Mouse (Mus musculus): ENCODE data around the gene Ubxn1. TPM values are rescaled to one million over a fixed set of nuclear protein-coding genes. Genes with fewer than 3 reads are reported as not detected.
A peak's percentile ranks its signal among the peaks of the same experiment; 100 is the strongest.
"Not testable (repeated sequence)": the region's sequence is repeated elsewhere in the genome, so short reads cannot be mapped to it uniquely, and the experiment has no call there.

The Ubxn1 gene
- total RNA-seq, 2 experiments from 2014 or later, result 194 to 295 TPM

DNA sequence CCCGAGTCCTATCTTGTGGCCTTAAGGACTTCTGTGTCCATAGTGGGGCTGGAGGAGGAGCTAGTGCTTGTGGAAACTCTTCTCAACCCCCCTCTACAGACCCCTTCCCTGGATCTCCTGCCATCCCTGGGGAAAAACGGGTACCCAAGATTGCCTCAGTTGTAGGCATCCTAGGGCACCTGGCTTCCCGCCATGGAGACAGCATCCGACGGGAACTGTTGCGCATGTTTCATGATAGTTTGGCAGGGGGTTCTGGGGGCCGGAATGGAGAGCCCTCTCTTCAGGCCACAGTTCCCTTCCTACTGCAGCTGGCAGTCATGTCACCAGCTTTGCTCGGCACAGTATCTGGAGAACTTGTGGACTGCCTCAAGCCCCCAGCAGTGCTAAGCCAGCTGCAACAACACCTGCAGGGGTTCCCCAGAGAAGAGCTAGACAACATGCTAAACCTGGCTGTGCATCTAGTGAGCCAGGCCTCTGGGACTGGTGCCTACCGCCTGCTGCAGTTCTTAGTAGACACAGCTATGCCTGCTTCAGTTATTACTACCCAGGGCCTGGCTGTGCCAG is 24.2 kb downstream of the Ubxn1 start:
- no peak for ATAC-seq (replicated peaks; ENCODE audit: low FRiP score, low TSS enrichment, poor library complexity, severe bottlenecking)

DNA sequence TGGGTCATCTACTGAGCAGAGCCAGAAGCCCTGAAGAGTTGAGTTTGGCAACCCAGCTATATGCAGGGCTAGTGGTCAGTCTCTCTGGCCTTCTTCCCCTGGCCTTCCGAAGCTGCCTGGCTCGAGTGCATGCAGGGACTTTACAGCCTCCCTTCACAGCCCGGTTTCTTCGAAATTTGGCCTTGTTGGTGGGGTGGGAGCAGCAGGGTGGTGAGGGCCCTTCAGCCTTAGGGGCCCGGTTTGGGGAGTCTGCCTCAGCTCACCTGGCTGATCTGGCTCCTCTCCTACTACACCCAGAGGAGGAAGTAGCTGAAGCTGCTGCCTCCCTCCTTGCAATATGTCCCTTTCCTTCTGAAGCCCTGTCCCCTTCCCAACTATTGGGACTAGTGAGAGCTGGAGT is 24.9 kb downstream of the Ubxn1 start:
- ATAC-seq (replicated peaks; ENCODE audit: low FRiP score, low TSS enrichment, poor library complexity, severe bottlenecking), result not testable (repeated sequence)

- ATAC-seq (replicated peaks; ENCODE audit: low FRiP score, low TSS enrichment, poor library complexity, severe bottlenecking), result peak; percentile 13; the same call in 1 of the 2 replicates
These were observed 26.0 kb downstream of the Ubxn1 start for GRCm38 (mm10) chr19:8897211-8897864.

GRCm38 (mm10) chr19:8897865-8898495 is 26.7 kb downstream of the Ubxn1 start, which contains the start of gene Ganab:
TSS of gene Ganab (plus strand) at chr19:8898071.
- ATAC-seq (replicated peaks; ENCODE audit: low FRiP score, low TSS enrichment, poor library complexity, severe bottlenecking), result peak; percentile 97

DNA sequence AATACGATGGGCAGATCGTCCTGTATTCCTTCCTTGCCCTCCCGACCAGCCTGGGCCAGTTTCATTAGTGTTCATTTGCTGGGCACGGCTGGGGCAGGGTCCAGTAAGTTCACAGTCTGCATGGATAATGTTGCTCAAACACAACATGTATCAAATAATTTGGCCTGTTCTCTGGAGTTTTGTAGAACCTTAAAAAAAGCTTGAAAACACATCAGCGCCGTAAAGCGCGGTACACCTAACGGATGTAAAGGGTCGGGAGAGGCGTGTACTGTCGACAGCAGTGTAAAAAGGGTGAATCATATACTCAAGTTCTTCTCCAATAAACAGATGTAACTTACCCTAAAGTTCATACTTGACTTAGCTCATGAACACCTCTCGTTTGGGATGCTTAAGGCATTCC is 27.3 kb downstream of the Ubxn1 start:
- ATAC-seq (replicated peaks; ENCODE audit: low FRiP score, low TSS enrichment, poor library complexity, severe bottlenecking), result no peak

DNA sequence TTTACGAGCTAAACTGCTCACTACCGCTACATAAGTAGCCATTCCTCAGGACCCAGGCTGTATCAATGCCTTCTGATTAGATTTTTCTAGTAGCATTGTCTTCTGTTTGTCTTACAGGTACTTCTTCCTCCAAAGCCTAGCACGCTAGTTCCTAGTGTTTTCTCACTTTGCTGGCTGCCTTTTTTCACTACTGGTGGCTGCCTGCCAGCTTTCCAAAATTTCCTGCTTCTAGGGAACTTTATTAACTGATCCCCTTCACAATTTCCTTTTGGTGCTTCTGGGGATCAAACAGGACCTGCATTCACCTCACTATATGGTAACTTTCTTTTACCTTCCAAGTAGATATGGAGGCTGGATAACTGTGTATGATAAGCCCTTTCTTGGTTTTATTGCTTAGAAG is 27.8 kb downstream of the Ubxn1 start:
- ATAC-seq (replicated peaks; ENCODE audit: low FRiP score, low TSS enrichment, poor library complexity, severe bottlenecking), result no peak

DNA sequence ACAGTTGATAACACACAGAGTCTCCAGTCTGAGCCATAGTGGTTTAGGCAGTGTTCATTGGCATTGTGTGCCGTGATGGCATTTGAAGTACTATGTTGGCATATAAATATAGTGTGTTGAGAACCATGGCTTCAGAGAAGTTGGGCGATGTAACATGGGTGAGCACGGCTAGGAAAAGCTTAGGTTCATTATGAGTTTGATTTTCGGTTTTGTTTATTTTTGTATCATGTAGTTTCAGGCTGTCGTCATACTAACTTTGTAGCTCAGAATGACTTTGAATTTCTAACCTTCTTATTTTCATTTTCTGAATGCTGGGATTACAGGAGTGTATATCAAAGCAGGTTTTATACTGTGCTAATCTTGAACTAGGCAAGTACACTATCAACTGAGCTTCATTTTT is 32.1 kb downstream of the Ubxn1 start:
- no peak for ATAC-seq (replicated peaks; ENCODE audit: low FRiP score, low TSS enrichment, poor library complexity, severe bottlenecking)

DNA sequence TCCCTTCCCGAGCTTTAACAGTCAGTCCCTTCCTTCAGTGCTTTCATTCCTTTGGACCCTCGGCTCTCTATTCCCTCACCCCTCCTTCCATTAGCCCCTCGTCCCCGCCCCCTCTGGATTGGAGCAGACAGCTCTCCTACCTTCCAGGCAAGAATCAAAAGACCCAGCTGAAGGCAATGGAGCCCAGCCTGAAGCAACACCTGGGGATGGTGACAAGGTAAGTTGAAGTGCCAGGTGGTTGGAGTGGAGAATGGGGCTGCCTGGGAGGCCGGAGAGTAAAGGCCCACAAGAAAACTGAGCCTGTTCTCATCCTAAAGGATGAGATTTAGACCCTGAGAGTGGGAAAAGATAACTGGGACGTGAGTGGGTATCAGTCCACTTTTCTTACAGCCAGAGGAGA is 37.2 kb downstream of the Ubxn1 start:
- no peak for ATAC-seq (replicated peaks; ENCODE audit: low FRiP score, low TSS enrichment, poor library complexity, severe bottlenecking)

DNA sequence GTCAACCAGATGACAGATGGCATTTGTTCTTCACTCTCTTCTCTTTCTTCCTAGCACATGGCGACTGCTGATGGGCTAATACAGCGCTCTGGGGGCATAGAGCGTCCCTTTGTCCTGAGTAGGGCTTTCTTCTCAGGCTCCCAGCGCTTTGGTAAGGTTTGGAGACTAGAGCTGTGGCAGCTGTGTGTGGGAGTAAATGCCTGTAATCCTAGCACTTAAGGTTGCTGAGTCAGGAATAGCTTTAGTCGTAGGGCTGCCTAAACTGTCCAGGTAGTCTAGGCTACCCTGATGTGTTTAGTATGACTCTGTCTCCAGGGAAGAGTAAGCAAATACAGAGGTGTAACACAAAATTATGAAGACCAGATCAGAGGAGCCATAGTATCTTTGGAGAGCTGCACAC is 40.5 kb downstream of the Ubxn1 start:
- ATAC-seq (replicated peaks; ENCODE audit: low FRiP score, low TSS enrichment, poor library complexity, severe bottlenecking), result no peak

DNA sequence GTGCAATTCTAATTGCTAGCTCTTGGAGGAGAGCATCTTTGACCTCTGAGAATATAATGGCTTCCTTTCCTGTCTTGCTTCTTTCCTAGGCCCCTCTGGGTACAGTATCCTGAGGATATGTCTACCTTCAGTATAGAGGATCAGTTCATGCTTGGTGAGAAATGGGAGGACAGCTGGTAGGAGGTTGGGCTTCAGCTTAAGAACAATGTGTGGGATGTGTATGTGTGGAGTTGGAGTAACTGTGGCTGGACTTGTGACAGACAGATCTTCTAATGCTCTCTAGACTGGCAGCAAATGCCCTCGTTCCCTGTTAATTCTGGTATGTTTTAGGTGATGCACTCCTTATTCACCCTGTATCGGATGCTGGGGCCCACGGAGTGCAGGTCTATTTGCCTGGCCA is 42.9 kb downstream of the Ubxn1 start:
- ATAC-seq (replicated peaks; ENCODE audit: low FRiP score, low TSS enrichment, poor library complexity, severe bottlenecking), result no peak

DNA sequence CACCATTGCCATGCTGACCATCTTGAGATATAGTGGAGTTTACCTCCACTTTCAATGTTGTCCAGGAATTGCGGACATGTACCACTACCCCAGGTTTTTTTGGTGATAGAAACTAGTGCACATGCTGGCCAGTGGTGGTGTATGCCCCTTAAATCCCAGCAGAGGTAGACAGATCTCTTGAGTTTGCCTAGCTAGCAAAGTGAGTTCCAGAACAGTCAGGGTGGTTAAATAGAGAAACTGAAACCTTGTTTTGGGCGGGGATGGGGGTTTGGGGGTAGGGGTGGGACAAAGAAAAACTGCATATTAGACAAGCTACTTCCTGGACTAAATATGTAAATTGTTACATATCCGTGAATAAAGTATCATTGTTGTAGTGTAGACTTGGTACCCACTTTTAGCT is 47.7 kb downstream of the Ubxn1 start:
- no peak for ATAC-seq (replicated peaks; ENCODE audit: low FRiP score, low TSS enrichment, poor library complexity, severe bottlenecking)

DNA sequence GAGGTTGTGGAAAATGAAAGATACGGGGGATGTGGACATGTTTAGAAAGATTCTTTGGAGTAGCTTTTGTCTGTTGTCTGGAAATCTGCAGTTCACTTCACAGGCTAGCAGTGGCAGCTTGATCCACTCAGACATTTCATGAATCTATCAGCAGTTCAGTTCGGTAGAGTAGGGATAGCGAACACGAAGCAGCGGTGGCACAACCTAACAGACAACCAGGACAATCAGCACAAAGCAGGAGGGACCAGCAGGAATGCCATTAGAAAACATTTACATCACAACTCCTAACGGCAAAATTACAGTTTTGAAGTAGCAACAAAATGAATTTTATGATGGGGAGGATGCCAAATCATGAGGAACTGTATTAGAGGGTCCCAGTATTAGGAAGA is 48.4 kb downstream of the Ubxn1 start:
- no peak for ATAC-seq (replicated peaks; ENCODE audit: low FRiP score, low TSS enrichment, poor library complexity, severe bottlenecking)

DNA sequence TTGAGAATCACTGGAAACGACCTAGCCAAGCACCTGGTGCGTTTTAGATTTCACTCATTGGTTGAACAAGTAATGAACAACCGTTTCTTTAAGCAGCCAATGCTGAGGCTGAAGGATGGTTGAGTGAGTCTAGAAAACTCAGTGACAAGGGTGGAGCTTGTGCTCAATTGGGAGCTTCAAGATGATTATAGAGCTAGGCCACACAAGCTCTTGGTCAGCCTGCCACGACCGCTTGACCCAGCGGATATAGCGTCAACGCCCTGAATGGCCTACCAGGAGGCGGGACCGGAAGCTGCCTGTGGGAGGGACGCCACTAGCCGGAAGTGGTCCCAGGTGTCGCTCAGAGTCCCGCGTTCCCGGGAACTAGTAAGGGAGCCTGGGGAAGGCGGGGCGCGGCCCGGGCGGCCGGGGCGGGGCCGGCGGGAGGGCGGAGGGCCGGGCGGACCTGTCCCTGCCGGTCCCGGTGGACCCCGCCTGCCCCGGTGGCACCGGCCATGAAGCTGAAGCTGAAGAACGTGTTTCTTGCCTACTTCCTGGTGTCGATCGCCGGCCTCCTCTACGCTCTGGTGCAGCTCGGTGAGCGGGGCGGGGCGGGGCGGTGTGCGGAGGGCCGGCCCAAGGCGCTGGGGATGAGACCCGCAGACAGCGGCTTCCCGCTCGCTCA is 48.9 kb downstream of the Ubxn1 start, which contains the start of gene B3gat3:
Gene B3gat3 (plus strand): TSS at position 302 of the 664 bp plus-strand sequence.
- ATAC-seq (replicated peaks; ENCODE audit: low FRiP score, low TSS enrichment, poor library complexity, severe bottlenecking), result peak; percentile 89

GRCm38 (mm10) chr19:8920836-8921291 is 49.6 kb downstream of the Ubxn1 start:
- 0 out of 2 replicates have a peak, but pooled peaks have one; percentile 29 for ATAC-seq (replicated peaks; ENCODE audit: low FRiP score, low TSS enrichment, poor library complexity, severe bottlenecking)

- no peak for ATAC-seq (replicated peaks; ENCODE audit: low FRiP score, low TSS enrichment, poor library complexity, severe bottlenecking)
These were observed 50.4 kb downstream of the Ubxn1 start for GRCm38 (mm10) chr19:8921741-8922140.

Other genes with a start within 250 kb of the Ubxn1 start
Only the 30 nearest of the 32 such genes appear.
- 67.5 and 74.7 TPM in 2 replicates for gene Slc3a2, start 148.1 kb upstream of the Ubxn1 start, total RNA-seq (2014; fragmentation: Nextera tagmentation)
- gene Slc3a2, start 148.1 kb upstream of the Ubxn1 start, total RNA-seq (2017), result 70.1 and 93.9 TPM in 2 replicates
- gene Wdr74, start 135.7 kb upstream of the Ubxn1 start, total RNA-seq (2014; fragmentation: Nextera tagmentation), result 193 and 207 TPM in 2 replicates
- gene Wdr74, start 135.7 kb upstream of the Ubxn1 start, total RNA-seq (2017), result 142 TPM in 2 replicates
- 2.0 TPM in 1 of 2 replicates, not detected in the other for gene 1700092M07Rik, start 130.8 kb upstream of the Ubxn1 start, total RNA-seq (2014; fragmentation: Nextera tagmentation)
- 3.8 and 6.5 TPM in 2 replicates for gene 1700092M07Rik, start 130.8 kb upstream of the Ubxn1 start, total RNA-seq (2017)
- gene Stx5a, start 130.1 kb upstream of the Ubxn1 start, total RNA-seq (2014; fragmentation: Nextera tagmentation), result 74.7 and 80.4 TPM in 2 replicates
- gene Stx5a, start 130.1 kb upstream of the Ubxn1 start, total RNA-seq (2017), result 35.5 and 43.5 TPM in 2 replicates
- gene Nxf1, start 114.4 kb upstream of the Ubxn1 start, total RNA-seq (2014; fragmentation: Nextera tagmentation), result 365 and 530 TPM in 2 replicates
- gene Nxf1, start 114.4 kb upstream of the Ubxn1 start, total RNA-seq (2017), result 100 and 161 TPM in 2 replicates
- gene Tmem223, start 100.5 kb upstream of the Ubxn1 start, total RNA-seq (2014; fragmentation: Nextera tagmentation), result 59.6 and 76.4 TPM in 2 replicates
- gene Tmem223, start 100.5 kb upstream of the Ubxn1 start, total RNA-seq (2017), result 32.1 and 33.8 TPM in 2 replicates
- gene Tmem179b, start 97.0 kb upstream of the Ubxn1 start, total RNA-seq (2014; fragmentation: Nextera tagmentation), result 104 and 114 TPM in 2 replicates
- gene Tmem179b, start 97.0 kb upstream of the Ubxn1 start, total RNA-seq (2017), result 31.2 and 54.7 TPM in 2 replicates
- 13.2 and 16.1 TPM in 2 replicates for gene Taf6l, start 85.1 kb upstream of the Ubxn1 start, total RNA-seq (2014; fragmentation: Nextera tagmentation)
- 7.6 and 12.0 TPM in 2 replicates for gene Taf6l, start 85.1 kb upstream of the Ubxn1 start, total RNA-seq (2017)
- gene Polr2g, start 72.9 kb upstream of the Ubxn1 start, total RNA-seq (2014; fragmentation: Nextera tagmentation), result 120 and 126 TPM in 2 replicates
- gene Polr2g, start 72.9 kb upstream of the Ubxn1 start, total RNA-seq (2017), result 86.1 and 106 TPM in 2 replicates
- 1.4 and 1.9 TPM in 2 replicates for gene Zbtb3, start 68.9 kb upstream of the Ubxn1 start, total RNA-seq (2014; fragmentation: Nextera tagmentation)
- gene Zbtb3, start 68.9 kb upstream of the Ubxn1 start, total RNA-seq (2017), result 0.91 and 1.6 TPM in 2 replicates
- gene Ttc9c, start 52.2 kb upstream of the Ubxn1 start, total RNA-seq (2014; fragmentation: Nextera tagmentation), result 35.6 and 41.6 TPM in 2 replicates
- 55.3 and 57.2 TPM in 2 replicates for gene Ttc9c, start 52.2 kb upstream of the Ubxn1 start, total RNA-seq (2017)
- 68.2 and 88.0 TPM in 2 replicates for gene Hnrnpul2, start 51.5 kb upstream of the Ubxn1 start, total RNA-seq (2014; fragmentation: Nextera tagmentation)
- 85.2 and 100.0 TPM in 2 replicates for gene Hnrnpul2, start 51.5 kb upstream of the Ubxn1 start, total RNA-seq (2017)
- gene AC129217.1, start 41.7 kb upstream of the Ubxn1 start, total RNA-seq (2014; fragmentation: Nextera tagmentation), result not detected in 2 replicates
- gene AC129217.1, start 41.7 kb upstream of the Ubxn1 start, total RNA-seq (2017), result not detected in 2 replicates
- 70.3 and 71.7 TPM in 2 replicates for gene Bscl2, start 34.0 kb upstream of the Ubxn1 start, total RNA-seq (2014; fragmentation: Nextera tagmentation)
- 29.5 TPM in 2 replicates for gene Bscl2, start 34.0 kb upstream of the Ubxn1 start, total RNA-seq (2017)
- 0.57 TPM in 1 of 2 replicates, not detected in the other for gene Gng3, start 32.3 kb upstream of the Ubxn1 start, total RNA-seq (2014; fragmentation: Nextera tagmentation)
- 0.30 and 1.3 TPM in 2 replicates for gene Gng3, start 32.3 kb upstream of the Ubxn1 start, total RNA-seq (2017)
- 0.52 TPM in 1 of 2 replicates, not detected in the other for gene Lrrn4cl, start 20.7 kb upstream of the Ubxn1 start, total RNA-seq (2014; fragmentation: Nextera tagmentation)
- 1.5 TPM in 1 of 2 replicates, not detected in the other for gene Lrrn4cl, start 20.7 kb upstream of the Ubxn1 start, total RNA-seq (2017)
- 46.7 and 54.1 TPM in 2 replicates for gene Uqcc3, start 9.4 kb downstream of the Ubxn1 start, total RNA-seq (2014; fragmentation: Nextera tagmentation)
- 73.3 and 94.5 TPM in 2 replicates for gene Uqcc3, start 9.4 kb downstream of the Ubxn1 start, total RNA-seq (2017)
- gene Lbhd1, start 12.2 kb downstream of the Ubxn1 start, total RNA-seq (2014; fragmentation: Nextera tagmentation), result 27.8 and 35.8 TPM in 2 replicates
- 18.0 and 18.4 TPM in 2 replicates for gene Lbhd1, start 12.2 kb downstream of the Ubxn1 start, total RNA-seq (2017)
- gene Gm49403, start 12.4 kb downstream of the Ubxn1 start, total RNA-seq (2014; fragmentation: Nextera tagmentation), result not detected in 2 replicates
- gene Gm49403, start 12.4 kb downstream of the Ubxn1 start, total RNA-seq (2017), result not detected in 2 replicates
- gene 1810009A15Rik, start 17.4 kb downstream of the Ubxn1 start, total RNA-seq (2014; fragmentation: Nextera tagmentation), result 76.6 and 113 TPM in 2 replicates
- 94.2 and 120 TPM in 2 replicates for gene 1810009A15Rik, start 17.4 kb downstream of the Ubxn1 start, total RNA-seq (2017)
- 2.5 and 25.7 TPM in 2 replicates for gene Gm49416, start 17.4 kb downstream of the Ubxn1 start, total RNA-seq (2014; fragmentation: Nextera tagmentation)
- not detected in 2 replicates for gene Gm49416, start 17.4 kb downstream of the Ubxn1 start, total RNA-seq (2017)
- 31.4 and 37.7 TPM in 2 replicates for gene Ints5, start 21.5 kb downstream of the Ubxn1 start, total RNA-seq (2014; fragmentation: Nextera tagmentation)
- gene Ints5, start 21.5 kb downstream of the Ubxn1 start, total RNA-seq (2017), result 16.6 and 17.1 TPM in 2 replicates
- 120 and 130 TPM in 2 replicates for gene Ganab, start 26.6 kb downstream of the Ubxn1 start, total RNA-seq (2014; fragmentation: Nextera tagmentation)
- gene Ganab, start 26.6 kb downstream of the Ubxn1 start, total RNA-seq (2017), result 53.2 and 69.7 TPM in 2 replicates
- gene B3gat3, start 48.9 kb downstream of the Ubxn1 start, total RNA-seq (2014; fragmentation: Nextera tagmentation), result 30.3 and 36.8 TPM in 2 replicates
- gene B3gat3, start 48.9 kb downstream of the Ubxn1 start, total RNA-seq (2017), result 17.6 and 17.7 TPM in 2 replicates
- 4.6 and 6.2 TPM in 2 replicates for gene Rom1, start 57.9 kb downstream of the Ubxn1 start, total RNA-seq (2014; fragmentation: Nextera tagmentation)
- gene Rom1, start 57.9 kb downstream of the Ubxn1 start, total RNA-seq (2017), result 0.75 and 4.3 TPM in 2 replicates
- 29.3 and 45.8 TPM in 2 replicates for gene Eml3, start 58.1 kb downstream of the Ubxn1 start, total RNA-seq (2014; fragmentation: Nextera tagmentation)
- gene Eml3, start 58.1 kb downstream of the Ubxn1 start, total RNA-seq (2017), result 14.5 and 23.6 TPM in 2 replicates
- gene Mta2, start 70.4 kb downstream of the Ubxn1 start, total RNA-seq (2014; fragmentation: Nextera tagmentation), result 158 and 173 TPM in 2 replicates
- 205 and 206 TPM in 2 replicates for gene Mta2, start 70.4 kb downstream of the Ubxn1 start, total RNA-seq (2017)
- 30.7 and 32.2 TPM in 2 replicates for gene Tut1, start 82.4 kb downstream of the Ubxn1 start, total RNA-seq (2014; fragmentation: Nextera tagmentation)
- gene Tut1, start 82.4 kb downstream of the Ubxn1 start, total RNA-seq (2017), result 15.8 and 18.8 TPM in 2 replicates
- 1,323 and 1,614 TPM in 2 replicates for gene Eef1g, start 95.5 kb downstream of the Ubxn1 start, total RNA-seq (2014; fragmentation: Nextera tagmentation)
- gene Eef1g, start 95.5 kb downstream of the Ubxn1 start, total RNA-seq (2017), result 848 and 982 TPM in 2 replicates
- 1.5 and 9.4 TPM in 2 replicates for gene Ahnak, start 117.8 kb downstream of the Ubxn1 start, total RNA-seq (2014; fragmentation: Nextera tagmentation)
- 7.2 and 24.7 TPM in 2 replicates for gene Ahnak, start 117.8 kb downstream of the Ubxn1 start, total RNA-seq (2017)